ENCODE assay signal across 8 mouse cellular contexts in genomic region chr3:135582246-135582645, GRCm38 (mm10).
A peak's percentile ranks its signal among the peaks of the same experiment; 100 is the strongest.
DNase-seq lines count a peak whose midpoint lies in the region; ATAC-seq and TF ChIP-seq lines count a peak whose summit lies in the region.
"Had no signal": no experiment of that assay in that cellular context is flagged by ENCODE, and none has a peak within 500 bp of the region (broad histone marks: within the 10 kb centered on the region; RNA-seq: fewer than 3 reads in every experiment).

No protein-coding gene starts in this region.

- 85% methylated on average over 7 of the region's 7 CpGs for WGBS in forebrain, embryonic 10.5 days
- 78% methylated on average over 7 of the region's 7 CpGs for WGBS in forebrain, embryonic 11.5 days
- WGBS in kidney, embryonic 16.5 days: 91% methylated on average over 7 of the region's 7 CpGs

- no peak for TF ChIP-seq RAD21 in CH12.LX (IDR thresholded peaks at IDR 0.05; ENCODE audit: low read depth, low read length)

- H3K4me3 ChIP-seq in forebrain, embryonic 10.5 days: no peak overlapping the region
- no peak overlapping the region for H3K4me3 ChIP-seq in forebrain, embryonic 11.5 days (ENCODE audit: low read depth, low read length)
- H3K4me3 ChIP-seq in kidney, embryonic 16.5 days (ENCODE audit: low read length): no peak overlapping the region
- H3K4me3 ChIP-seq in CH12.LX (replicated peaks in 1 of 3; ENCODE audit: low read depth in 2 of 3, low read length in 2 of 3, poor library complexity in 1 of 3): peak overlapping the region in 1 of 3 experiments; percentile 4
- no peak overlapping the region for H3K4me3 ChIP-seq in ES-Bruce4 (ENCODE audit: low read depth, low read length)

- H3K27ac ChIP-seq in forebrain, embryonic 10.5 days: peak overlapping the region; percentile 59
- no peak overlapping the region for H3K27ac ChIP-seq in forebrain, embryonic 11.5 days (ENCODE audit: low read depth, low read length)
- no peak overlapping the region for H3K27ac ChIP-seq in kidney, embryonic 16.5 days (ENCODE audit: low read length)
- H3K27ac ChIP-seq in CH12.LX (ENCODE audit: insufficient read depth, low read depth) (no peak overlapping the region), ES-Bruce4 (ENCODE audit: insufficient read depth, low read length) (0 out of 2 replicates have a peak overlapping the region, but pooled peaks have one; percentile 36)
- H3K27ac ChIP-seq: liver, embryonic 14.5 days had no signal

- no peaks in the 10 kb centered on the region for H3K79me2 ChIP-seq in CH12.LX (replicated peaks; ENCODE audit: control insufficient read depth, extremely low read depth, insufficient read depth, poor library complexity, severe bottlenecking)

- H3K9ac ChIP-seq in forebrain, embryonic 11.5 days (ENCODE audit: low read length): no peak overlapping the region
- no peak overlapping the region for H3K9ac ChIP-seq in kidney, embryonic 16.5 days (replicated peaks; ENCODE audit: low read length)
- peak overlapping the region; percentile 14 for H3K9ac ChIP-seq in CH12.LX (ENCODE audit: insufficient read depth, low read depth)
- H3K9ac ChIP-seq in ES-Bruce4 (ENCODE audit: low read depth, poor library complexity, severe bottlenecking): no peak overlapping the region
- H3K9ac ChIP-seq: liver, embryonic 14.5 days had no signal

- in situ Hi-C loops in CH12.LX (cut with MboI; ENCODE audit: low pct_ligation_motif_present, low pct_unique_long_range_greater_than_20kb, low sequenced_read_pairs): loop anchor here (5.0 kb wide), 2 partner anchors 180 to 300 kb away; partner anchors contain the start of gene Bdh2

- no peak for ATAC-seq in forebrain, embryonic 11.5 days (replicated peaks; ENCODE audit: low FRiP score)
- no peak for ATAC-seq in kidney, embryonic 16.5 days (ENCODE audit: low FRiP score, low TSS enrichment)

- TF ChIP-seq CTCF in CH12.LX (conservative IDR thresholded peaks at IDR 0.05 in 1 of 2, IDR thresholded peaks at IDR 0.05 in 1 of 2; ENCODE audit: low read depth in 2 of 2, low read length in 2 of 2) (no peak), ES-Bruce4 (IDR thresholded peaks at IDR 0.05; ENCODE audit: low read depth, low read length) (no peak)

- no peak overlapping the region for H3K4me2 ChIP-seq in forebrain, embryonic 11.5 days (ENCODE audit: low read depth, low read length, severe bottlenecking)
- H3K4me2 ChIP-seq in kidney, embryonic 16.5 days (replicated peaks; ENCODE audit: low read depth, low read length): no peak overlapping the region
- peak overlapping the region; percentile 33; the same call in 1 of the 2 replicates for H3K4me2 ChIP-seq in CH12.LX (ENCODE audit: insufficient read depth, low read depth, poor library complexity, severe bottlenecking)

- no peaks in the 10 kb centered on the region for H3K9me3 ChIP-seq in forebrain, embryonic 10.5 days
- no peaks in the 10 kb centered on the region for H3K9me3 ChIP-seq in forebrain, embryonic 11.5 days (ENCODE audit: control insufficient read depth, low read length)
- H3K9me3 ChIP-seq in kidney, embryonic 16.5 days (ENCODE audit: low read length): no peaks in the 10 kb centered on the region
- peaks cover 2% of the 10 kb centered on the region for H3K9me3 ChIP-seq in CH12.LX (replicated peaks; ENCODE audit: low read length)
- H3K9me3 ChIP-seq in ES-Bruce4 (replicated peaks; ENCODE audit: control insufficient read depth, insufficient read depth, low read length, poor library complexity, severe bottlenecking): no peaks in the 10 kb centered on the region

- intact Hi-C loops in heart, postnatal 25 days (cut with DNase I): loop anchor here (5.0 kb wide), 1 partner anchor 180 kb away; no protein-coding TSS in a partner anchor

- H3K4me1 ChIP-seq in forebrain, embryonic 10.5 days: peaks cover 36% of the 10 kb centered on the region
- H3K4me1 ChIP-seq in forebrain, embryonic 11.5 days (replicated peaks; ENCODE audit: control insufficient read depth, insufficient read depth, low read length): peaks cover 5% of the 10 kb centered on the region
- H3K4me1 ChIP-seq in kidney, embryonic 16.5 days (ENCODE audit: insufficient read depth, low read length): peaks cover 16% of the 10 kb centered on the region
- H3K4me1 ChIP-seq in CH12.LX (ENCODE audit: control insufficient read depth in 1 of 2, insufficient read depth in 2 of 2) (peaks cover 24 to 63% of the 10 kb centered on the region in 2 experiments), ES-Bruce4 (ENCODE audit: control insufficient read depth, insufficient read depth, low read length) (peaks cover 11% of the 10 kb centered on the region)

- TF ChIP-seq POLR2A in CH12.LX (IDR thresholded peaks at IDR 0.05; ENCODE audit: low read depth, low read length) (no peak), ES-Bruce4 (IDR thresholded peaks at IDR 0.05; ENCODE audit: insufficient read depth, low read length) (no peak)

- no peak for DNase-seq in forebrain, embryonic 10.5 days (ENCODE audit: extremely low spot score, low spot score)
- no peak for DNase-seq in forebrain, embryonic 11.5 days (ENCODE audit: low spot score)
- DNase-seq in kidney, adult 18-20 months: peak; percentile 46
- DNase-seq in CH12.LX (ENCODE audit: extremely low read depth): no peak
- no peak for DNase-seq in heart, postnatal 25 days (ENCODE audit: low spot score)

- H3K36me3 ChIP-seq in forebrain, embryonic 10.5 days (replicated peaks): peaks cover 26% of the 10 kb centered on the region
- H3K36me3 ChIP-seq in forebrain, embryonic 11.5 days (ENCODE audit: control insufficient read depth, insufficient read depth, low read length): no peaks in the 10 kb centered on the region
- peaks cover 10% of the 10 kb centered on the region for H3K36me3 ChIP-seq in kidney, embryonic 16.5 days (ENCODE audit: insufficient read depth, low read length)
- peaks cover 27 to 38% of the 10 kb centered on the region in 2 experiments for H3K36me3 ChIP-seq in CH12.LX (replicated peaks in 1 of 2; ENCODE audit: control insufficient read depth in 1 of 2, insufficient read depth in 1 of 2, low read length in 1 of 2)
- H3K36me3 ChIP-seq in ES-Bruce4 (ENCODE audit: control insufficient read depth, insufficient read depth, low read length, poor library complexity, severe bottlenecking): 0 out of 2 replicates have a peak, but pooled peaks cover 3% of the 10 kb centered on the region

- TF ChIP-seq EP300 in CH12.LX (IDR thresholded peaks at IDR 0.05; ENCODE audit: low read length): 0 out of 2 replicates have a peak, but pooled peaks have one; percentile 5
- TF ChIP-seq EP300 in ES-Bruce4 (IDR thresholded peaks at IDR 0.05; ENCODE audit: insufficient read depth, low read depth, low read length): no peak

- dilution Hi-C loops in CH12.LX (cut with MboI; ENCODE audit: extremely low pct_ligation_motif_present, extremely low pct_unique_long_range_greater_than_20kb, low sequenced_read_pairs): no loop called here

- no peaks in the 10 kb centered on the region for H3K27me3 ChIP-seq in forebrain, embryonic 10.5 days (ENCODE audit: poor library complexity, severe bottlenecking)
- H3K27me3 ChIP-seq in forebrain, embryonic 11.5 days (ENCODE audit: control insufficient read depth, insufficient read depth, low read length): no peaks in the 10 kb centered on the region
- no peaks in the 10 kb centered on the region for H3K27me3 ChIP-seq in kidney, embryonic 16.5 days (ENCODE audit: insufficient read depth, low read length)
- no peaks in the 10 kb centered on the region for H3K27me3 ChIP-seq in CH12.LX (replicated peaks)
- H3K27me3 ChIP-seq in ES-Bruce4 (ENCODE audit: control insufficient read depth, insufficient read depth, low read length, poor library complexity, severe bottlenecking): no peaks in the 10 kb centered on the region

TF ChIP-seq in CH12.LX, 34 proteins besides CTCF, POLR2A, EP300 and RAD21:
- 0 out of 2 replicates have a peak, but pooled peaks have one; percentile 2 for TF ChIP-seq RCOR1 (conservative IDR thresholded peaks at IDR 0.05; ENCODE audit: low read depth, low read length)
- no peak for TF ChIP-seq ZNF384 (IDR thresholded peaks at IDR 0.05; ENCODE audit: low read depth, low read length)
- TF ChIP-seq IRF4 (IDR thresholded peaks at IDR 0.05; ENCODE audit: low read depth, low read length): peak; percentile 3; the same call in 1 of the 2 replicates

Comparison
In these comparisons a context has a peak if more than half of its experiments do, and no peak if none do; other contexts are left out.
1. H3K27ac ChIP-seq: peak in forebrain, embryonic 10.5 days (single experiment) and ES-Bruce4 (single experiment); none in forebrain, embryonic 11.5 days (single experiment), kidney, embryonic 16.5 days (single experiment) and CH12.LX (single experiment).